Mouse (Mus musculus): ENCODE results near the gene Ms4a2.

- TF ChIP-seq CTCF (IDR thresholded peaks at IDR 0.05; ENCODE audit: low read depth, low read length) (no peak), POLR2A (IDR thresholded peaks at IDR 0.05; ENCODE audit: extremely low read depth, insufficient read depth, low read length) (no peak)
Observed at GRCm38 (mm10) chr19:11649564-11649963, 26.0 kb upstream of the Ms4a2 start.

Measured in liver, adult 2 months (tissue).